Mouse (Mus musculus) midbrain, postnatal 0 days (tissue): Measurements from ENCODE around the gene Top3a. TPM values are rescaled to one million over a fixed set of nuclear protein-coding genes. Genes with fewer than 3 reads are reported as not detected.

Experiments used
- ATAC-seq: fragments of 200-750 bp; cut with Nextera tagmentation; 2 replicates; pipeline ENCODE4 v1.8.0; 2017; ENCODE audit warnings: moderate number of reproducible peaks, mild to moderate bottlenecking, moderate TSS enrichment, moderate library complexity; ENCODE audit not compliant: low FRiP score
- DNase-seq: peaks from one replicate; pipeline ENCODE4 v3.0.0-alpha.2; 2015; ENCODE audit warnings: low spot score
- H3K27ac ChIP-seq: fragments of 300-500 bp; sonication (generic); 2 replicates; pipeline ENCODE4 v1.5.1; 2014; ENCODE audit warnings: low read depth, mild to moderate bottlenecking, low read length, mixed read lengths
- H3K27me3 ChIP-seq: fragments of 300-500 bp; sonication (generic); 2 replicates; pipeline ENCODE4 v1.6.1; 2014; ENCODE audit warnings: low read length, control low read depth, mixed read lengths; ENCODE audit not compliant: insufficient read depth
- H3K36me3 ChIP-seq: fragments of 300-500 bp; sonication (generic); 2 replicates; pipeline ENCODE4 v1.6.1; 2014; ENCODE audit warnings: low read length, control low read depth, mixed read lengths; ENCODE audit not compliant: insufficient read depth
- H3K4me1 ChIP-seq: fragments of 300-500 bp; sonication (generic); 2 replicates; pipeline ENCODE4 v1.6.1; 2014; ENCODE audit warnings: mild to moderate bottlenecking, control low read depth, antibody characterized with exemption, low read length, mixed read lengths; ENCODE audit not compliant: insufficient read depth
- H3K4me2 ChIP-seq: fragments of 300-500 bp; sonication (generic); 2 replicates; pipeline ENCODE4 v1.6.1; 2014; ENCODE audit warnings: low read depth, mild to moderate bottlenecking, low read length, mixed read lengths; ENCODE audit not compliant: poor library complexity, severe bottlenecking
- H3K4me3 ChIP-seq: fragments of 300-500 bp; sonication (generic); 2 replicates; pipeline ENCODE4 v1.5.1; 2014; ENCODE audit warnings: low read depth, mild to moderate bottlenecking, low read length, moderate library complexity
- H3K9ac ChIP-seq: fragments of 300-500 bp; sonication (generic); replicated peaks from 2 replicates; pipeline ENCODE4 v1.6.1; 2014; ENCODE audit warnings: mild to moderate bottlenecking, low read length, moderate library complexity, mixed read lengths; ENCODE audit not compliant: poor library complexity, severe bottlenecking
- H3K9me3 ChIP-seq: fragments of 300-500 bp; sonication (generic); 2 replicates; pipeline ENCODE4 v1.6.1; 2016; ENCODE audit warnings: low read length, control low read depth
- CTCF ChIP-seq: IDR thresholded peaks from 2 replicates; pipeline ENCODE4 v1.5.1; 2016; ENCODE audit warnings: antibody characterized with exemption, mild to moderate bottlenecking
- WGBS: fragments of 180-500 bp; shearing (Covaris S2); extraction: QIAGEN DNeasy Blood & Tissue Kit; methylation state at CpG from one replicate; pipeline ENCODE4 v1.1.7; 2014; 5-methylcytosine and 5-hydroxymethylcytosine counted together
- polyA plus RNA-seq: library from polyadenylated mRNA; unstranded; fragments of >200 nt; fragmentation: Nextera tagmentation; extraction: Ambion mirVana; gene quantifications from 2 replicates; pipeline ENCODE4 v1.2.1, GENCODE M21; 2015
- total RNA-seq: library from RNA; depleted of rRNA; stranded (reverse); fragments of >200 nt; gene quantifications from 2 replicates; pipeline ENCODE4 v1.2.3, GENCODE M21; 2014

The Top3a gene
- total and polyA plus RNA-seq, 2 experiments from 2014 or later = 4.1 to 10.9 TPM

DNA sequence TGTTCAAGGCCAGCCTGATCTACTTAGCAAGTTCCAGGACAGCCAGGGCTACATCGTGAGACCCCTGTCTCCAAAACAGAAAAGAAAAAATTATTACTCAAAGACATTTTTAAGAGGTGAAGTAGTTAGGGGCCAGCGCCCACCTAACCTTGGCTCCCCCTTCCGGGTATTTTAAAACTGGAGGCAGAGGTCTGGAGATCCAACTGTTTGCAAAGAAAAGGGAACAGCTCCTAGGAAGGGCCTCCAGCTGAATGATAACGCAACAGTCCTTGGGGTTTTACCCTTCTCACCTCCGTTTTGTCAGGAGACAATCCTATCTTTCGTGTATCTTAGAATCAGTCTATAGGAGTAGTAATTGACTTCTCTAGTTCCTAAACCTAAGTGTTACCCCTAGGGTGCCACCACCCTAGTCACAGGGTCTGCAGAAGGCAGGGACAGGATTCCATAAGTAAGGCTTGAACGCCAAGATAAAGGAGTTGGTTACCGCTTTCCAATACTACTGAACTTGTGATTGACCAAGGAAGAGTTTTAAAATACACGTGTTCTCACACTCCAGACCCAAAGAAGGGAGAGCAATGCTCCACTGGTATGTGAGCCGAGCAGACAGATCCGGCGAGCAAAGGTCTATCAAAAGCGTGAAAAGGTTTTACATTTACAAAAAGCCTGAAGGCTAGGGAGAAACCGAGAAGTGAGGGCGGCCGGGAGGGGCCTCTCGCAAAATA is 897 bp downstream of the Top3a start:
- peak overlapping the region; percentile 82 for H3K9ac ChIP-seq
- ATAC-seq (no peak), DNase-seq (no peak)
- WGBS = 6% methylated on average over 17 of the region's 17 CpGs
- H3K9me3 ChIP-seq = no peaks in the 10 kb centered on the region
- H3K27me3 ChIP-seq = no peaks in the 10 kb centered on the region
- peak overlapping the region; percentile 79; the same call in 1 of the 2 replicates for H3K27ac ChIP-seq
- peak overlapping the region; percentile 92 for H3K4me2 ChIP-seq
- H3K36me3 ChIP-seq = peaks cover 11% of the 10 kb centered on the region
- H3K4me1 ChIP-seq = peaks cover 37% of the 10 kb centered on the region
- H3K4me3 ChIP-seq = peak overlapping the region; percentile 79
- no peak for TF ChIP-seq CTCF

- Histone ChIP-seq H3K4me2 (peak overlapping the region; percentile 92), H3K4me3 (0 out of 2 replicates have a peak overlapping the region, but pooled peaks have one; percentile 79), H3K27ac (no peak overlapping the region), H3K36me3 (peaks cover 11% of the 10 kb centered on the region), H3K9me3 (no peaks in the 10 kb centered on the region), H3K9ac (no peak overlapping the region), H3K27me3 (no peaks in the 10 kb centered on the region), H3K4me1 (peaks cover 31% of the 10 kb centered on the region)
- TF ChIP-seq CTCF = no peak
- ATAC-seq = no peak
- no peak for DNase-seq
- 60% methylated on average over 6 of the region's 6 CpGs for WGBS
These were observed 1.6 kb downstream of the Top3a start for GRCm38 (mm10) chr11:60775578-60775977.

- peaks cover 23% of the 10 kb centered on the region for H3K4me1 ChIP-seq
- H3K9me3 ChIP-seq = no peaks in the 10 kb centered on the region
- 80% methylated on average over 1 of the region's 1 CpGs for WGBS
- no peak for ATAC-seq
- H3K27ac ChIP-seq = no peak overlapping the region
- no peak overlapping the region for H3K4me3 ChIP-seq
- H3K36me3 ChIP-seq = peaks cover 8% of the 10 kb centered on the region
- H3K9ac ChIP-seq = no peak overlapping the region
- DNase-seq = no peak
- peak overlapping the region; percentile 92; the same call in 1 of the 2 replicates for H3K4me2 ChIP-seq
- no peaks in the 10 kb centered on the region for H3K27me3 ChIP-seq
- TF ChIP-seq CTCF = no peak
These were observed 2.3 kb downstream of the Top3a start for GRCm38 (mm10) chr11:60774841-60775240.

DNA sequence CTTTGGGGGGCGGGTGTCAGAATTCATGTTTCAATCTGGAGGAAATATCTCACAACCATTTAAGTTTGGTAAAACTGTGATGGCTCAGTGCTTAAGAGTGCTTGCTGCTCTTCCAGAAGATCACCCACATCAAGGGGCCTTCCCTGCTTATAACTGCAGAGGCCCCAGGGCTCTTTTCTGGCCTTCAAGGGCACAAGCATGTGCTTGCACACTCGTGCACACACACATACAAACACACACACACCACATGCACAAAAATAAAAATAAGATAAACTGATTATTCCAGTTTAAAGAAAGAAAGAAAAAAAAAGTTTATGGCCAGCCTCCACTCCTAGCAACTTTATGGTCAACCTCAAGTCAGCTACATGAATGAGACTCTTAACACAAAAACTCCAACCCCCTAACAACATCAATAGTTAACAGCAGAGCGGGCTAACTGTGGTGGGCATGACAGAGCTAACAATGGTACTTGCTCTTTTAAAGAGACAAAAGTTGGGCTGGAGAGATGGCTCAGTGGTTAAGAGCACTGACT is 2.9 kb downstream of the Top3a start:
- H3K27ac ChIP-seq = no peak overlapping the region
- H3K4me2 ChIP-seq = no peak overlapping the region
- H3K36me3 ChIP-seq = peaks cover 2% of the 10 kb centered on the region
- no peak for ATAC-seq
- H3K4me3 ChIP-seq = no peak overlapping the region
- TF ChIP-seq CTCF = no peak
- H3K27me3 ChIP-seq = no peaks in the 10 kb centered on the region
- H3K9me3 ChIP-seq = no peaks in the 10 kb centered on the region
- peaks cover 18% of the 10 kb centered on the region for H3K4me1 ChIP-seq
- 93% methylated on average over 3 of the region's 3 CpGs for WGBS
- no peak for DNase-seq
- no peak overlapping the region for H3K9ac ChIP-seq

- Histone ChIP-seq H3K4me3 (no peak overlapping the region), H3K4me2 (no peak overlapping the region), H3K27me3 (no peaks in the 10 kb centered on the region), H3K9ac (no peak overlapping the region), H3K9me3 (no peaks in the 10 kb centered on the region), H3K27ac (no peak overlapping the region), H3K36me3 (no peaks in the 10 kb centered on the region), H3K4me1 (peaks cover 9% of the 10 kb centered on the region)
- no peak for DNase-seq
- 0 out of 2 replicates have a peak, but pooled peaks have one; percentile 3 for TF ChIP-seq CTCF
- no peak for ATAC-seq
- 78% methylated on average over 4 of the region's 4 CpGs for WGBS
These were observed 5.0 kb downstream of the Top3a start for GRCm38 (mm10) chr11:60772161-60772560.

DNA sequence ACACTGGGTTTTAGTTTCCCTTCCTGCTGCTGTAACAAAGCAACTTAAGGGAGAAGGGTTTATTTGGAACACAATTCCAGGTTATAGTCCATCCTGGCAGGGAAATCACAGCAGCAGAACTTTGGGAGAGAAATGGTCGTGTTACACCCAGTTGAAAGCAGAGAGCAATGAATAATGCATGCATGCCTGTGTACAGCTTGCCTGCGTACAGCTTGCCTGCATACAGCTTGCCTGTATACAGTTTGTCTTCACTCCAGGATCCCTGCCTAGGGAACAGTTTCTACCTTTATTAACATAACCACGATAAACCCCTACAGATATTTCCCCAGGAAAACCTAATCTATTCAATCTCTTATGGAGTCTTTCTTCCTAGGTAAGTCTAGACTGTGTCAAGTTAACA is 6.4 kb downstream of the Top3a start:
- Histone ChIP-seq H3K27ac (no peak overlapping the region), H3K4me2 (no peak overlapping the region), H3K27me3 (no peaks in the 10 kb centered on the region), H3K9ac (no peak overlapping the region), H3K4me3 (no peak overlapping the region), H3K4me1 (peaks cover 4% of the 10 kb centered on the region), H3K9me3 (no peaks in the 10 kb centered on the region), H3K36me3 (no peaks in the 10 kb centered on the region)
- TF ChIP-seq CTCF = no peak
- ATAC-seq (no peak), DNase-seq (no peak)
- WGBS = 82% methylated on average over 3 of the region's 3 CpGs
